Mouse (Mus musculus) erythroblast, embryonic 14.5 days (primary cell): Measurements from ENCODE around the gene Phf23.

Experiments
- GATA1 ChIP-seq: IDR thresholded peaks from 2 replicates; pipeline ENCODE4 v1.6.1; 2012; ENCODE audit warnings: low read length, inconsistent platforms, mixed read lengths
- TAL1 ChIP-seq: IDR thresholded peaks from 3 replicates; pipeline ENCODE4 v1.6.1; 2012; ENCODE audit warnings: low read length, inconsistent platforms, mixed read lengths

DNA sequence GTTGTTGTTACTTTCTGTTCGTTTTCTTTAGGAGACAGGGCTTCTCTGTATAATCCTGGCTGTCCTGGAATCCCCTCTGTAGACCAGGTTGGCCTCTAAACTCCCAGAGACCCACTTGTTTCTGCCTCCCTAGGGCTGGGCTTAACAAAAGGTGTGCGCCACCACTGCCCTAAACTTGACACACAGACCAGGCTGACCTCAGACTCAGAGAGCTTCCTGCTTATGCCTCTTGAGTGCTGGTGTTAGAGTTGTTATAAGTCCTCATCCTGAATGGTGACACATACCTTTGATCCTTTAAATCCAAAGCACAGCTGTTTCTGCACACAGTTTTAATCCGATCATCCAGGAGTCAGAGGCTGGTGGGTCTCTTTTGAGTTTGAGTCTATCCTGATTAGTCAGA lies 2.6 kb upstream of the Phf23 start:
- TF ChIP-seq GATA1: no peak
- TF ChIP-seq TAL1: no peak
